Mouse (Mus musculus) midbrain, embryonic 15.5 days (tissue): ENCODE results near the gene Rfx6. TPM values are rescaled to one million over a fixed set of nuclear protein-coding genes. Genes with fewer than 3 reads are reported as not detected.

ENCODE experiments used
- ATAC-seq: fragments of 200-750 bp; cut with Nextera tagmentation; replicated peaks from 2 replicates; pipeline ENCODE4 v1.8.0; 2017; ENCODE audit warnings: moderate TSS enrichment
- H3K27ac ChIP-seq: fragments of 300-500 bp; sonication (generic); 2 replicates; pipeline ENCODE4 v1.5.1; 2015; ENCODE audit warnings: mild to moderate bottlenecking, inconsistent platforms
- H3K27me3 ChIP-seq: fragments of 300-500 bp; sonication (generic); replicated peaks from 2 replicates; pipeline ENCODE4 v1.6.1; 2015; ENCODE audit warnings: inconsistent platforms
- H3K36me3 ChIP-seq: fragments of 300-500 bp; sonication (generic); replicated peaks from 2 replicates; pipeline ENCODE4 v1.6.1; 2015; ENCODE audit warnings: inconsistent platforms
- H3K4me1 ChIP-seq: fragments of 300-500 bp; sonication (generic); 2 replicates; pipeline ENCODE4 v1.6.1; 2015; ENCODE audit warnings: inconsistent platforms
- H3K4me2 ChIP-seq: fragments of 300-500 bp; sonication (generic); 2 replicates; pipeline ENCODE4 v1.6.1; 2015; ENCODE audit warnings: inconsistent platforms, mild to moderate bottlenecking, moderate library complexity
- H3K4me3 ChIP-seq: fragments of 300-500 bp; sonication (generic); 2 replicates; pipeline ENCODE4 v1.5.1; 2015; ENCODE audit warnings: mild to moderate bottlenecking, inconsistent platforms
- H3K9ac ChIP-seq: fragments of 300-500 bp; sonication (generic); 2 replicates; pipeline ENCODE4 v1.6.1; 2015; ENCODE audit warnings: mild to moderate bottlenecking, inconsistent platforms
- H3K9me3 ChIP-seq: fragments of 300-500 bp; sonication (generic); 2 replicates; pipeline ENCODE4 v1.6.1; 2016; ENCODE audit warnings: inconsistent platforms
- WGBS: fragments of 180-500 bp; shearing (Covaris S2); methylation state at CpG from one replicate; pipeline ENCODE4 v1.1.7; 2015; ENCODE audit warnings: mixed read lengths; 5-methylcytosine and 5-hydroxymethylcytosine counted together
- polyA plus RNA-seq: library from polyadenylated mRNA; unstranded; fragments of >200 nt; fragmentation: Nextera tagmentation; extraction: Ambion mirVana; gene quantifications from 2 replicates; pipeline ENCODE4 v1.2.1, GENCODE M21; 2015

Gene Rfx6
- not detected in 2 replicates for polyA plus RNA-seq

DNA sequence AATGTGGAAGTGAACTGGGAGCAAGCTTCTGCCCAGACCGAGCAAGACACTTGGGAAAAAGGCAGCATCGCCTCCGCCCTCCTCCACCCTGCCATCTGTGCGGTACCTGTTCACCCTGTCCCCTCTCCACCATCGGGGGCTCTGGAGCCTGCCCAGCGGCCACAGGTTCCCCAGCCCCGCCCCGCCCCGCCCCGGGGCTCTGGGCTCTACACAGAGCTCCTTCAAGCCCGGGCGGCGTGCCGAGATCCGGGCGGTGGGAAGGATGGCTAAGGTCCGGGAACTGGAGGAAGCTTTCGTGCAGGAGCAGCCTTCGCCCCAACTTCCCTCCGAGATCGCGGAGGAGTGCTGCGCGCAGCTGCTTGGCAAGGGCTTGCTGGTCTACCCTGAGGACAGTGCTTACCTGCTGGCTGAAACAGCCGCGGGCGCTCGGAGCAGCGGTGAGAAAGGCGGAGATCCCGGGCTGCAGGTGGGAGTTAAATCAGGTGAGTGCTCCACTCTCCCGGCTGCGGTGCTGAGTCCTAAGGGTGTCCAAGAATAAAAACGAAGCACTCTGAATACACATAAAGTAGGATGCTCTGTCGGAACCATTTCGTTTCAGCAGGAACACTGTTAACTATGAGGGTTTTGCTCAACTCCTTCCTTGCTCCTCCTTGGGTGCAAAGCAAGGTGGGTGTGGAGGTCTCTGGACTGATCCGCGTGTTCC lies at the start of gene Rfx6:
TSS of gene Rfx6 (plus strand) at position 209 of the 703 bp plus-strand sequence.
- peak; percentile 94 for ATAC-seq
- peaks cover 15% of the 10 kb centered on the region for H3K27me3 ChIP-seq
- H3K4me2 ChIP-seq: peak within 1 kb of the TSS; percentile 100
- peak within 1 kb of the TSS; percentile 46 for H3K9ac ChIP-seq
- no peaks in the 10 kb centered on the region for H3K9me3 ChIP-seq
- peak within 1 kb of the TSS; percentile 54 for H3K4me3 ChIP-seq
- WGBS: under 1% methylated on average over 38 of the region's 38 CpGs
- no peaks in the 10 kb centered on the region for H3K36me3 ChIP-seq
- H3K27ac ChIP-seq: no peak within 1 kb of the TSS
- peaks cover 12% of the 10 kb centered on the region for H3K4me1 ChIP-seq

DNA sequence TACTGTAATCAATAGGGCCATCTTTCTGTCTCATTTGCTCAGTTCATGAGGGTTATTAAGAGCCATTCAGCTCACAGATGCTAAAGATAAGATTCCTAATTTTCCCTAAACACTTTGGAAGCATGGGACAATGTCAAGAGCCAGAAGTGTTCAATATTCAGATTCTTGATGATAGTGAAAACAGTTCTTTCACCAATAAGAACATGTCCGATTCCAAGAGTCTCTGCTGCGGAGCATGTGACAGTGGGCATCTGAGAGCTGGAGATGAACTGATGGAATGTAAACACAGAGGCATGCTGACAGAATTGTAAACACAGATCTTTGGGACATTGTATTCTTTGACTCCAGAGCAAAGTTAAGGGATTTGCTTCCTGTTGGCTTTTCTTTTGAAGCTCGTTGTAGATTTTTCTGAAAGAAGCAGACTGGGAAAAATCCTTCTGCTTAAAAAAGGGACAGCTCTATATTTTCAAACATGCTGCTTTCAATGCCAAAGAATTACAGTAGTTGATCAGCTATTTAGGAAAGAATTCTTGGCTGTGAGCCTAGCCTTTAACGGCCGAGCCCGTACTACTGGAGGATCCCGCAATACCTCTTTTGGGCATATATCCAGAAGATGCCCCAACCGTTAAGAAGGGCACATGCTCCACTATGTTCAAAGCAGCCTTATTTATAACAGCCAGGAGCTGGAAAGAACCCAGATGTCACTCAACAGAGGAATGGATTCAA lies 46.0 kb upstream of the Rfx6 start, which contains the start of gene Gprc6a:
TSS of gene Gprc6a (minus strand) at position 51 of the 726 bp plus-strand sequence.
- no peaks in the 10 kb centered on the region for H3K4me1 ChIP-seq
- WGBS: 67% methylated on average over 8 of the region's 8 CpGs
- no peak within 1 kb of the TSS for H3K4me2 ChIP-seq
- no peak for ATAC-seq
- no peaks in the 10 kb centered on the region for H3K27me3 ChIP-seq
- H3K4me3 ChIP-seq: no peak within 1 kb of the TSS
- no peak within 1 kb of the TSS for H3K9ac ChIP-seq
- no peak within 1 kb of the TSS for H3K27ac ChIP-seq
- no peaks in the 10 kb centered on the region for H3K36me3 ChIP-seq
- no peaks in the 10 kb centered on the region for H3K9me3 ChIP-seq

DNA sequence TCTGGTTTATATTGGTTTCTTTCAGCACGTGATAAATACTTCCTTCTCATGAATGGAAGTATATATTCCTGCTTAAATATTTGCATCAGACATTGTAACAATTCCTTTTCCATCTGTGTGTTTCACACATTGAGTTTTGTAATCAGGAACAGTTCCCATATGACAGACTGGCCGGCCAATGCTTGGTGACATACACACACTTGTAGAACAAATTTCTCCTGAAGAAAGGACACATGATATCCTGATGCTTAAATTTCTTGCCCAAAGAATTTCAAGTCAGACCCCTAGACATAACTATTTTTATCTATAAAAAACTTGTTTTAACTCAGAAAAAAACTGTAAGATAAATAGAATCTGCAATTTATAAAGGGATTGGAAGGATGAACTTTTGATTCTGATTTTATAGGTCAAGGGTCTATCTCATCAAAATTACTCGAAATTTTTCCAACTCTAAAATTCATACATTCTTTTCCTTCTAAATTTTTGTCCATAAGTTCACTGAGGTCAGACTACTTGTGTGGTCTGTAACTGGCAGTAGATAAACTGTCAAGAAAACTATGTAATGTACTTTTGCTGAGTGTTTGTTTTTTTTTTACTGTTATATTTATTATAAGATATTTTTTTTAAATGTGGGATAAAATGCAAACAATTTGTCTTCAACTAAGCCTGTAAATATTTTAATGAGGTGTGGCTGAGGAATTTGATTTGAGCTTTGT lies 27.9 kb upstream of the Rfx6 start:
- Histone ChIP-seq H3K9me3 (no peaks in the 10 kb centered on the region), H3K4me1 (no peaks in the 10 kb centered on the region), H3K4me3 (no peak overlapping the region), H3K9ac (no peak overlapping the region), H3K27me3 (no peaks in the 10 kb centered on the region), H3K27ac (no peak overlapping the region), H3K4me2 (no peak overlapping the region), H3K36me3 (no peaks in the 10 kb centered on the region)
- no peak for ATAC-seq
- 71% methylated on average over 3 of the region's 3 CpGs for WGBS

DNA sequence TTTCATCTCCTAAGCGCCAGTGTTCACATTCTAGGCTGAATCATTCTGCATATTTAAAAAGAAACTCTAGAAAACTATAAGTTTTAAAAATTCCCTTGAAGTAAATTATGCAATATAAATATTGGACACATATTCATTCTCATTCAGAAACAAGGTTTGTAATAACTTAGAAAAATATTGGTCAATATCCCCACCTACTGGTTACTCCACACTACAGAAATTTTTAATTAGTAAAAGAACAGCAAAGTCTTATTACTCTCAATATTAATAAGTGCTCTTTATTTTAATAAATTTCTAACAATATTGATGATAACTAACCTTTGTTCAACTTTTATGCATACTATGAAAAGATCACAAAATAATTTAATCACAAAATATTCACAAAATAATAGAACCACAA lies 20.2 kb upstream of the Rfx6 start:
- no peaks in the 10 kb centered on the region for H3K4me1 ChIP-seq
- no peaks in the 10 kb centered on the region for H3K36me3 ChIP-seq
- no peak overlapping the region for H3K27ac ChIP-seq
- no peak overlapping the region for H3K4me3 ChIP-seq
- no peaks in the 10 kb centered on the region for H3K27me3 ChIP-seq
- no peak overlapping the region for H3K9ac ChIP-seq
- H3K9me3 ChIP-seq: no peaks in the 10 kb centered on the region
- WGBS: 72% methylated on average over 1 of the region's 1 CpGs
- no peak overlapping the region for H3K4me2 ChIP-seq
- ATAC-seq: no peak

DNA sequence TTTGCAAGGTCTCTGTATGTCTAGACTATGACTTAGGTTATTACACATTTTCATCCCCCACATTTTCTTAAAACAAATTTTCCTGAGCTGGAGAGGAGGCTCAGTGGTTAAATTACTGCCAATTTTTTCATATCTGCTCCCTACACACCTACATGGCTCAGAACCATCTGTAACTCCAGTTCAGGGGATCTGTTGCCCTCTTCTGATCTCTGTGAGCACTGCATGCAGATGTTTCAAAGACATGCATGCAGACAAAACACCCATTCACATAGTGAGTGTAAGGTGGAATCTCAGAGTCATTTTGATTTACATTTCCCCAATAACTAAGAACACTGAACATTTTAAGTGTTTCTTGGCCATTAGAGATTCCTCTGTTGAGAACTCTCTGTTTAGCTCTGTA lies 8.2 kb upstream of the Rfx6 start:
- no peak overlapping the region for H3K9ac ChIP-seq
- H3K4me3 ChIP-seq: no peak overlapping the region
- no peaks in the 10 kb centered on the region for H3K27me3 ChIP-seq
- no peak overlapping the region for H3K27ac ChIP-seq
- no peak for ATAC-seq
- H3K9me3 ChIP-seq: no peaks in the 10 kb centered on the region
- H3K4me2 ChIP-seq: no peak overlapping the region
- no peaks in the 10 kb centered on the region for H3K4me1 ChIP-seq
- H3K36me3 ChIP-seq: no peaks in the 10 kb centered on the region

DNA sequence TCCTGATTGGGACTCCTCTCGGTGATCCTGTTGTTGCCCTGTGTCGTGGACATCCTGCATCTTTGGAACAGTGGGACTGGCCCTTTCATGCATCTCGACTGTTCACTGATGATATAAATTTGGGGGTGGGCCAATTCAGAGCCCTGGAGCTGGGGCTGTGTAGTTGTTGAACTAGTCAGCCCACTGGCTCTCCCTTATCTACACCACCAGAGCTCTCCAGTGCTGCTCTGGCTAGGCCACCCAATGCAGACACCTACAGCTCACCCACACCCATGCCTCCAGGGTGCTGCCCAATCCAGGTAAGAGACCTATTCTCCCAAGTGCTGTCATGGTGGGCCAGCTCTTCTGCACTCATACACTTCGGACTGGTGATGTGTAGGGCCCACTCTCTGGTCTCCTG lies 6.0 kb upstream of the Rfx6 start:
- no peaks in the 10 kb centered on the region for H3K36me3 ChIP-seq
- no peak overlapping the region for H3K4me2 ChIP-seq
- H3K27me3 ChIP-seq: no peaks in the 10 kb centered on the region
- no peak overlapping the region for H3K9ac ChIP-seq
- H3K27ac ChIP-seq: no peak overlapping the region
- no peaks in the 10 kb centered on the region for H3K4me1 ChIP-seq
- H3K4me3 ChIP-seq: no peak overlapping the region
- no peak for ATAC-seq
- H3K9me3 ChIP-seq: no peaks in the 10 kb centered on the region
- WGBS: 84% methylated on average over 4 of the region's 4 CpGs

DNA sequence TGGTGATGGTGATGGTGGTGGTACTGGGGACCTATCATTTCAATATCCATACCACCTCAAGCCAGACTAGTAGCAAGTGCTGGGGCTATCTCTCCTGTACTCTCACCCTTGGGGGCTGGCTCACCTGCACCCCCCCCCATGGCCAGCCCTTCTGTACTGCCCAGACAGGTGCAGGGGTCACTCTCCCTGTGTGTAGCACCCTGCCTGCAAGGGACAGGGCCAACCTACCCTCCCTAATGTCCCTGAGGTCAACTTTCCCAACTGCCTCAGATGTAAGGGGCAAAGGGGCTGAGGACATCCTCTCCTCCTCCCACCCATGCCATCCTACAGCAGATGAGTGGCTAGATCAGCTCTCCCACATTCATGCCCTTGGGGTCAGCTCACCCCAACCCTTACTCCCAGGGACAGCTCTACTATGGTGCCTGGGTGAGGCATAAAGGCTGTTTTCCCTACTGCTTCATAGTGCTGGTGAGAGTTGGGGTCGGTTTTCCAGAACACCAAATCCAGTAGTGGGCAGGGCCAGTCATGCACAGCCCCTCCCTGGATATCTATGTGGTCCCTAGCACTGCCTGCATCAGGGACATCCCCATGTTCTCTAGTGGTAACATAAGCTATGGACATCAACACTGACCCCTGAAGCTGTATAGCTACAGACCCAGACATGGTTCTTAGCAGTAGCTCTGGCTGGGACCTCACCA lies 5.3 kb upstream of the Rfx6 start:
- no peaks in the 10 kb centered on the region for H3K36me3 ChIP-seq
- ATAC-seq: no peak
- H3K4me3 ChIP-seq: no peak overlapping the region
- WGBS: 35% methylated on average over 1 of the region's 1 CpGs
- H3K4me1 ChIP-seq: no peaks in the 10 kb centered on the region
- no peak overlapping the region for H3K9ac ChIP-seq
- no peaks in the 10 kb centered on the region for H3K9me3 ChIP-seq
- H3K27me3 ChIP-seq: peaks cover 3% of the 10 kb centered on the region
- H3K27ac ChIP-seq: no peak overlapping the region
- no peak overlapping the region for H3K4me2 ChIP-seq

DNA sequence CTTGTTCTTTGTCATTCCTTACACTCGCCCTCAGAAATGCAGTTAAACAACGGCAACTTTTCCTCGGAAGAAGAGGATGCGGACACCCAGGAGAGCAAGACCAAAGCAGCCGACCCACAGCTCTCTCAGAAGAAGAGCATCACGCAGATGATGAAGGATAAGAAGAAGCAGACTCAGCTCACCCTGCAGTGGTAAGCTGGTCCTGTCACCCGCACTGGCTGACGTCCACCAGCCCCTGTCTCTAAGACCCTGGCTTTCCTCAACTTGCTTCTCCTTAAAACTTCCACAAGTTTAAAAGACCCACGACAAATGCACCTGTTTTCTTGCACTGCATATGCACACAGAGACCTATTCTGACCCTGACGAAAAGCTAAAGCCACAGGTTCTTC lies 689 bp downstream of the Rfx6 start:
- H3K4me1 ChIP-seq: peaks cover 12% of the 10 kb centered on the region
- peak overlapping the region; percentile 100 for H3K4me2 ChIP-seq
- no peak overlapping the region for H3K27ac ChIP-seq
- WGBS: 5% methylated on average over 10 of the region's 10 CpGs
- H3K9me3 ChIP-seq: no peaks in the 10 kb centered on the region
- H3K27me3 ChIP-seq: peaks cover 15% of the 10 kb centered on the region
- H3K36me3 ChIP-seq: no peaks in the 10 kb centered on the region
- peak overlapping the region; percentile 54 for H3K4me3 ChIP-seq
- peak; percentile 43; the same call in 1 of the 2 replicates for ATAC-seq
- peak overlapping the region; percentile 46; the same call in 1 of the 2 replicates for H3K9ac ChIP-seq

DNA sequence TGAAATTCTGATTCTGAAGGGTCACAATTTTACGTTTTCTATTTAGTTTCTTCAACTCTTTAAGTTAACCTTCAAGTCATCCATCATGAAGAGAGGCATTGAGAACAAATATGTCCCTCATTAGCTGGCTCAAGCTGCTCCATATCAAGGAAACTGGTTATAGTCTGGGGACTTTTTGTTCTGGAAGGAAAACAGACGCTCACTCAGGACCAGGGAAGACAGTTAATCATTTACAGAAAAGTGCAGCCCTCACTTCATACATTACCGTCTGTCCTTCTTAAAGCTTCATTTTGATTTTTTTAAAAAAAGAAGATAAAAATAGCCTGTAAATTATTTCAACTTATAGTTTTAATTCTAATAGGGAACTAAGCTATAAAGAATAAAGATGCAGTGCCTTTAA lies 43.3 kb downstream of the Rfx6 start:
- WGBS: 79% methylated on average over 3 of the region's 3 CpGs

DNA sequence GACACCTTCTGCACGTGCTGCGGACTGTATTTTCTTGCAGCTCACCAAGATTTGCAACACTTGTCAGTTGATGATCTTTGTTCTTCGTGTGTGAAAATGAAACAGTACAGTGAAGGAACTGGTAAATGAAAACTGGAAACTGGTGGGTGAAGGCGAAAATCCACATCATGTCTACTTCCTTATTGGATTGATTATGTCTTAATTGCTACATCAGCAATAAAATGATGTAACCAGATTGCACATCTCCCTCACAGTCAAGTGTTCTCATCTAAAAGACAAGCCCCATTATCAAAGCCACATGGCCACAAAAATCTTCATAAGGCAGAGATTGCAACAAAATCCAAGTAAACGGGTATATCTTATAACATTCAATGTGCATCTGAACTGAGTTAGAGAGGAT lies 83.9 kb downstream of the Rfx6 start:
- Histone ChIP-seq H3K4me3 (no peak overlapping the region), H3K9ac (no peak overlapping the region), H3K9me3 (no peaks in the 10 kb centered on the region), H3K36me3 (no peaks in the 10 kb centered on the region), H3K27ac (no peak overlapping the region), H3K4me2 (no peak overlapping the region), H3K27me3 (no peaks in the 10 kb centered on the region), H3K4me1 (no peaks in the 10 kb centered on the region)
- ATAC-seq: no peak
- WGBS: 88% methylated on average over 5 of the region's 5 CpGs

More for the DNA sequence above, 43.3 kb downstream of the Rfx6 start:
- ATAC-seq: no peak
- Histone ChIP-seq H3K4me1 (no peaks in the 10 kb centered on the region), H3K4me2 (no peak overlapping the region), H3K27ac (no peak overlapping the region), H3K27me3 (no peaks in the 10 kb centered on the region), H3K4me3 (no peak overlapping the region), H3K9ac (no peak overlapping the region), H3K9me3 (no peaks in the 10 kb centered on the region), H3K36me3 (no peaks in the 10 kb centered on the region)

DNA sequence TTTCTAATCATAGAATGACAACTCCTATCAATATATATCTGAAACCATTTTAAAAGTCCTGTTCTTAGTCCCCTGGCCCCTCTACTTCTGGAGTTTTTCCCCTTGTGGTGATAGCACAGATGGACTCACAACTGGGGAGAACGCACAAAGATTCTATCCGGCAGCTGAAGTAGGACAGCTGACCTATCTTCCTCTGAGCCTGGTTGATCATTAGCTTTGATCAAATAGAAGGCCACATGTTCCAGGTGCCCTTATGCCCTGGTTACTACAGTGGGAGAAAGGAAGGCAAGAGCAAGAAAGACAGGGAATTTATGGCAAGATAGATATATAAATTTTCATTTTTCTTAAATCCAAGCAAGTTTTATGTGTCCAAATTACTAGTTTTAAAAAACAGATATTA lies 85.7 kb downstream of the Rfx6 start:
- Histone ChIP-seq H3K4me1 (no peaks in the 10 kb centered on the region), H3K36me3 (no peaks in the 10 kb centered on the region), H3K9ac (no peak overlapping the region), H3K4me2 (no peak overlapping the region), H3K27me3 (no peaks in the 10 kb centered on the region), H3K4me3 (no peak overlapping the region), H3K27ac (no peak overlapping the region), H3K9me3 (no peaks in the 10 kb centered on the region)
- no peak for ATAC-seq
- WGBS: 87% methylated on average over 2 of the region's 2 CpGs

DNA sequence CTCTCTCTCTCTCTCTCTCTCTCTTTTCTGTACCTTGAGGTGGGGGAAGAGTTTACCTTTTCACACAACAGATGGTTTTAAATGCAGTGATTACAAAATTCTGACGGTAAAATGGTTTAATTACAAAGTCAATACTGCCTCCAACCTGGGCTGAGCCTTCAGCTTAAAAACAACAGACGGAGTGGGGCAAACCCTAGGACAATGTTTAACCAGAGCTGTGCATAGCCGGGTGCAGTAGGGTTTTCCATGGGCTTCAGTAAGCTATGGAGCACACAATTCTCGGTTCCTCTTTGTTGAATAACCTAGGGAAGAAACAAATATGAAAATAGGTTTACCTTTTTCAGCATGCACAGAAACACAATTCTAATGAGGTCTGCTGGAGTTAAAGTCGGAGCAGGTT lies 90.9 kb downstream of the Rfx6 start:
- 63% methylated on average over 5 of the region's 5 CpGs for WGBS

More for the DNA sequence above, 90.9 kb downstream of the Rfx6 start:
- no peaks in the 10 kb centered on the region for H3K27me3 ChIP-seq
- ATAC-seq: no peak
- no peaks in the 10 kb centered on the region for H3K4me1 ChIP-seq
- no peaks in the 10 kb centered on the region for H3K36me3 ChIP-seq
- no peaks in the 10 kb centered on the region for H3K9me3 ChIP-seq
- H3K4me2 ChIP-seq: no peak overlapping the region
- no peak overlapping the region for H3K4me3 ChIP-seq
- no peak overlapping the region for H3K9ac ChIP-seq
- H3K27ac ChIP-seq: no peak overlapping the region
